Mouse (Mus musculus) liver, embryonic 15.5 days (tissue): Measurements from ENCODE around the gene Clcn7. TPM values are rescaled to one million over a fixed set of nuclear protein-coding genes. Genes with fewer than 3 reads are reported as not detected.
A peak's percentile ranks its signal among the peaks of the same experiment; 100 is the strongest.

ENCODE experiments used
- ATAC-seq: fragments of 200-750 bp; cut with Nextera tagmentation; 2 replicates; pipeline ENCODE4 v1.8.0; 2017; ENCODE audit warnings: moderate number of reproducible peaks, mild to moderate bottlenecking, moderate library complexity; ENCODE audit not compliant: insufficient read depth
- H3K27ac ChIP-seq: fragments of 300-500 bp; sonication (generic); replicated peaks from 2 replicates; pipeline ENCODE4 v1.5.1; 2015; ENCODE audit warnings: mild to moderate bottlenecking, inconsistent platforms
- H3K27me3 ChIP-seq: fragments of 300-500 bp; sonication (generic); 2 replicates; pipeline ENCODE4 v1.6.1; 2015; ENCODE audit warnings: mild to moderate bottlenecking, inconsistent platforms
- H3K36me3 ChIP-seq: fragments of 300-500 bp; sonication (generic); replicated peaks from 2 replicates; pipeline ENCODE4 v1.6.1; 2015; ENCODE audit warnings: moderate library complexity, mild to moderate bottlenecking, inconsistent platforms
- H3K4me1 ChIP-seq: fragments of 300-500 bp; sonication (generic); replicated peaks from 2 replicates; pipeline ENCODE4 v1.6.1; 2015; ENCODE audit warnings: inconsistent platforms
- H3K4me2 ChIP-seq: fragments of 300-500 bp; sonication (generic); 2 replicates; pipeline ENCODE4 v1.6.1; 2015; ENCODE audit warnings: moderate library complexity, mild to moderate bottlenecking, inconsistent platforms
- H3K4me3 ChIP-seq: fragments of 300-500 bp; sonication (generic); replicated peaks from 2 replicates; pipeline ENCODE4 v1.5.1; 2015; ENCODE audit warnings: mild to moderate bottlenecking, inconsistent platforms
- H3K9ac ChIP-seq: fragments of 300-500 bp; sonication (generic); 2 replicates; pipeline ENCODE4 v1.6.1; 2015; ENCODE audit warnings: moderate library complexity, mild to moderate bottlenecking, inconsistent platforms
- H3K9me3 ChIP-seq: fragments of 300-500 bp; sonication (generic); replicated peaks from 2 replicates; pipeline ENCODE4 v1.6.1; 2016; ENCODE audit warnings: inconsistent platforms
- WGBS: fragments of 180-500 bp; shearing (Covaris S2); methylation state at CpG from one replicate; pipeline ENCODE4 v1.1.7; 2015; ENCODE audit warnings: mixed read lengths; ENCODE audit not compliant: insufficient replicate concordance; 5-methylcytosine and 5-hydroxymethylcytosine counted together
- polyA plus RNA-seq: library from polyadenylated mRNA; unstranded; fragments of >200 nt; fragmentation: Nextera tagmentation; extraction: Ambion mirVana; gene quantifications from 2 replicates; pipeline ENCODE4 v1.2.1, GENCODE M21; 2015

Clcn7 gene
- polyA plus RNA-seq, 1 experiment from 2014 or later: 10.7 TPM

DNA sequence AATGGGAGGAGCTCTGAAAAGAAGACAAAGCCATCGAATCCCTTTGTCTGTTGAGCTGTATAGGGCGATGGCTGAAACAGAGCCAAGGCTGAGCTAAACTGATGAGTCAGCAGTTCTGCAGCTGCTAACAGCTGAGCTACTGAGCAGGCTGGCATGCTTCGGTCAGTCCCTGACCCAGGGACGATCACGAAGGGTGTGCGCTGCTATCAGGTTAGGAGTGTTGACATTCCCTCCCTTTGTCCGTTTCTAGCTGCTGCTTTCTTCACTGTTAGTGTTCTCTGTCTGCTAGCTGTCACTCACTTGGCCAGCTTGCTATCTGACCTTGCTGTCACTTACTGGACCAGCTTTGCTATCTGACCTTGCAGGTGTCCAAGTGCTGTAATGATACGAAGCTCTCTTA, 6.1 kb upstream of the Clcn7 start:
- Histone ChIP-seq H3K36me3 (no peaks in the 10 kb centered on the region), H3K4me1 (peaks cover 46% of the 10 kb centered on the region), H3K4me3 (0 out of 2 replicates have a peak overlapping the region, but pooled peaks have one; percentile 2), H3K9ac (peak overlapping the region; percentile 28), H3K27me3 (peaks cover 21% of the 10 kb centered on the region), H3K27ac (peak overlapping the region; percentile 92), H3K9me3 (no peaks in the 10 kb centered on the region), H3K4me2 (peak overlapping the region; percentile 60)
- ATAC-seq: peak; percentile 88
- WGBS: 8% methylated on average over 8 of the region's 8 CpGs

DNA sequence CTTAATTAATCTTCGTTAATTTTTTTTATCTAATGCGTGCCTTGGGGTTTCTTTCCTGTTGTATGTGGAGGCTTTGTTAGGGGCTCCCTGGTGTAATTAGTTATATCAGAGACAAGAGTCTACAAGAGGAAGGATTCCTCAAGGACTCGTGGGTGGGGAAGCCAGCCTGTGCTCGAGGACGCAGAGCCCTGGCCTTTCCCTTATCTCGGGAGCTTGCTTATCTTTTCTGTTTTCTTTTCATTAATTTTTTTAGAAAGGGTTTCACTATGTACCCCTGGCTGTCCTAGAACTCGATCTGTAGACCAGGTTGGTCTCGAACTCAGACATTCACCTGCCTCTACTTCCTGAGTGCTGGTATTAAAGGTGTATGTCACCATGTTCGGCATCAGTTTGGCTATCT, 5.5 kb upstream of the Clcn7 start:
- peak; percentile 51 for ATAC-seq
- Histone ChIP-seq H3K4me1 (peaks cover 46% of the 10 kb centered on the region), H3K27me3 (peaks cover 15% of the 10 kb centered on the region), H3K9ac (peak overlapping the region; percentile 28), H3K27ac (peak overlapping the region; percentile 92), H3K36me3 (no peaks in the 10 kb centered on the region), H3K4me3 (0 out of 2 replicates have a peak overlapping the region, but pooled peaks have one; percentile 2), H3K4me2 (peak overlapping the region; percentile 60), H3K9me3 (no peaks in the 10 kb centered on the region)
- WGBS: 27% methylated on average over 9 of the region's 9 CpGs

DNA sequence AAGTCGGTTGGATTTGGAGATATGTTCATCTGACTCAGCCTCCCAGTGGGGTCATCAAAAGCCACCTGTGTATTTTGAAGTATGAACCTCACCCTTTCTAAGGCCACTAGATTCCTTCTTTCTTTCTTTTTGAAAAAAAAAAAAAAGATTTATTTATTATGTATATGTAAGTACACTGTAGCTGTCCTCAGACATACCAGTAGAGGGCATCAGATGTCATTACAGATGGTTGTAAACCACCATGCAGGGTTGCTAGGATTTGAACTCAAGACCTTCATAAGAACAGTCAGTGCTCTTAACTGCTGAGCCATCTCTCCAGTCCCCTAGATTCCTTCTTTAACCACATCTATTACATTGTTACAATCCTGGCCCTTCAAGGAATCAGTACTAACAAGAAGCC, 3.1 kb upstream of the Clcn7 start:
- Histone ChIP-seq H3K9ac (no peak overlapping the region), H3K27me3 (no peaks in the 10 kb centered on the region), H3K9me3 (no peaks in the 10 kb centered on the region), H3K4me1 (peaks cover 56% of the 10 kb centered on the region), H3K27ac (0 out of 2 replicates have a peak overlapping the region, but pooled peaks have one; percentile 24), H3K36me3 (no peaks in the 10 kb centered on the region), H3K4me3 (no peak overlapping the region), H3K4me2 (no peak overlapping the region)
- no peak for ATAC-seq
- WGBS: 100% methylated on average over 1 of the region's 1 CpGs

DNA sequence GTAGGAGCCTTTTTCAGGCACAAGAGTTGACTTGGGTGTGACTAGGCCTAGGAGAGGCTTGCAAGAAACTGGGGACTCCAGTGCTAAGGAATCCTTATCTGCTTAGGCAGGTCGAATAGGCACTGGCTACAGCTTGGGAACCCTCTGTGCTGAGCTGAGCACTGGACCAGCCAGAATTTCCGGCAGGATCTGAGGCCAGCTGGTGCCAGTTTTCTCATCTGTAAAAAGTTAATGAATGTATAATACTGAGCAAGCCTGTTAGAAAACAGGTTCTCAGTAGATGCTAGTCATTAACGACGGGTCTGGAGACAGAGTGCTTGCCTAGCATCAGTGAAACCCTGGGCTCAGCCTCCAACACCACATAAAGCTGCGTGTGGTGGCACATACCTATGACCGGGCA, 2.4 kb downstream of the Clcn7 start:
- no peak for ATAC-seq
- H3K9ac ChIP-seq: no peak overlapping the region
- no peaks in the 10 kb centered on the region for H3K9me3 ChIP-seq
- H3K27me3 ChIP-seq: no peaks in the 10 kb centered on the region
- no peak overlapping the region for H3K27ac ChIP-seq
- peaks cover 4% of the 10 kb centered on the region; the same call in 1 of the 2 replicates for H3K36me3 ChIP-seq
- no peak overlapping the region for H3K4me3 ChIP-seq
- 0 out of 2 replicates have a peak overlapping the region, but pooled peaks have one; percentile 6 for H3K4me2 ChIP-seq
- H3K4me1 ChIP-seq: peaks cover 48% of the 10 kb centered on the region
- 83% methylated on average over 6 of the region's 6 CpGs for WGBS

DNA sequence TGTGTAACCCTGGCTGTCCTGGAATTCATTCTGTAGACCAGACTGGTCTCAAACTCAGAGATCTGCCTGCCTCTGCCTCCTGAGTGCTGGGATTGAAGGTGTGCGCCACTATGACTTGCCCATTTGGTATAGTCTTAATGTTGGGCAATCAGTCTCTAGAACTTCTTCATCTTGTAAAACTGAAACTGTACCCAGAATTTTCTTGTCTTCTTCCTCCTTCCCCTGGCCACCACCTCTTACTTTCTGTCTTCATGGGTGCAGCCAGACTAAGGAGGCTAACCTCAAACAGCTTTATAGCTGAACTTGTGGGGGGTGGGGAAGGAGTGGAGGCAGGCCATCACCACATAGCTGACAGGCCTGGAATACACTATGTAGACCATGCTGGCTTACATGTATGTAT, 5.6 kb downstream of the Clcn7 start:
- H3K9me3 ChIP-seq: no peaks in the 10 kb centered on the region
- no peak overlapping the region for H3K4me3 ChIP-seq
- no peak overlapping the region for H3K9ac ChIP-seq
- ATAC-seq: no peak
- no peak overlapping the region for H3K4me2 ChIP-seq
- WGBS: 92% methylated on average over 1 of the region's 1 CpGs
- peaks cover 41% of the 10 kb centered on the region for H3K4me1 ChIP-seq
- H3K27ac ChIP-seq: no peak overlapping the region
- peaks cover 4% of the 10 kb centered on the region; the same call in 1 of the 2 replicates for H3K36me3 ChIP-seq
- H3K27me3 ChIP-seq: no peaks in the 10 kb centered on the region

DNA sequence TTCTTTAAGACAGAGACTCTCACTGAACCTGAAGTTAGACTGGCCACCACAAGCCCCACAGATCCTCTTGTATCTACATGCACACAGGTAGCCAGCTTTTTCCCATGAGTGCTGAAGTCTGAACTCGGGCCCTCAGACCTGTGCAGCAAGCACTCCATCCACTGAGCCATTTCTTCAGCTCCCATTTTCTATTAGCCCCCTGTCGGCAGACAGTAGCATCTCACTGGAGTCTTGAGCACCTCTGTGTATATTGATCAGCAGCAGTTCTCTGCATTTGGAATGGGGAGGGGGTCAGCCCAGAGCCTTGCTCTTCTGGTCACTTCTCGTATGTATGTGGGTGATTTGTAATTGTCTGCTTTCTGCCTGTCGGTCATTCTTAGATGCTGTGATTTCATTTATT, 6.8 kb downstream of the Clcn7 start:
- WGBS: 63% methylated on average over 4 of the region's 4 CpGs
- H3K27me3 ChIP-seq: no peaks in the 10 kb centered on the region
- no peaks in the 10 kb centered on the region for H3K9me3 ChIP-seq

DNA sequence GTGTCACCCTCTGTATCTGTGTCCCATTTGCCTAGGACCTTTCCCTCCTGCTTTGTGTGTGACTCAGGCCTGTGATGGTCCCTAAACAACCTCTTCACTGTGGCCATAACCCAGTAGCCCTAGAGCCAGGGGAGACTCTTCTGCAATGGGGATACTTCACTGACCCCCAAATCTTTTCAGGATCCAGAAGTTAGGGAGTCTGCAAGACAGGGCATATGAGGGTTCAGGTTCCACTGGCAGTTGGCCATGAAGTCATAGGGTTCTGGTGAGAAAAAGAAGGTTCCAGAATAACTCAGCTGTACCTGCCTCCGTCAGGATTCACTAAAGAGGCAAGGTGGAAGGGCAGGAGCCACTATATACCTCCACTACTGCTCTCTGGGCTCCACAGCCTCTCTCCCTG, 29.0 kb downstream of the Clcn7 start, which contains the start of gene Ccdc154:
TSS of gene Ccdc154 (plus strand) at position 301 of the 400 bp plus-strand sequence.
- Histone ChIP-seq H3K9ac (no peak within 1 kb of the TSS), H3K27me3 (no peaks in the 10 kb centered on the region), H3K4me3 (no peak within 1 kb of the TSS), H3K4me1 (no peaks in the 10 kb centered on the region), H3K4me2 (no peak within 1 kb of the TSS), H3K27ac (no peak within 1 kb of the TSS), H3K36me3 (peaks cover 29% of the 10 kb centered on the region), H3K9me3 (no peaks in the 10 kb centered on the region)
- no peak for ATAC-seq
- WGBS: 73% methylated on average over 1 of the region's 1 CpGs

More for the DNA sequence above, 6.8 kb downstream of the Clcn7 start:
- Histone ChIP-seq H3K9ac (no peak overlapping the region), H3K36me3 (peaks cover 13% of the 10 kb centered on the region; the same call in 1 of the 2 replicates), H3K27ac (no peak overlapping the region), H3K4me1 (peaks cover 31% of the 10 kb centered on the region), H3K4me3 (no peak overlapping the region), H3K4me2 (no peak overlapping the region)
- ATAC-seq: no peak

DNA sequence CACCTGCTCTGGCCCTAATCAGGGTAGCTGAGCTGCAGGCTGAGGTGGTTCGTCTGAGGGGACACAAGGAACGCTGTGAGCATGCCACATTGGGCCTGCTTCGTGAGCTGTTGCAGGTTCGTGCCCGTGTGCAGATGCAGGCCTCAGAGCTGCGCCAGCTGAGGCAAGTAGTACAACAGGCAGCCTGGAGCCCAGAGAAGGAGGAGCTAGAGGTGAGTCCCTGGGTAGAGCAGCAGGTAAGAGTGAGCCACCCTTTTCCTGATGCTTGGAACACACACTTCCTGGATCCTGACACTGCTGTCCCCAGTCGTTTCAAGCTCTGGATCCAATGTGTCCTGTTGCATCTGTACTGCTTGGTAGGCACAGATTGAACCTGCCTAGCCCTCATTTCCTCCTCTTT, 30.2 kb downstream of the Clcn7 start:
- WGBS: 65% methylated on average over 7 of the region's 7 CpGs
- Histone ChIP-seq H3K27ac (no peak overlapping the region), H3K4me2 (no peak overlapping the region), H3K36me3 (peaks cover 24% of the 10 kb centered on the region), H3K4me3 (no peak overlapping the region), H3K9ac (no peak overlapping the region), H3K9me3 (no peaks in the 10 kb centered on the region), H3K4me1 (no peaks in the 10 kb centered on the region), H3K27me3 (no peaks in the 10 kb centered on the region)
- ATAC-seq: no peak

DNA sequence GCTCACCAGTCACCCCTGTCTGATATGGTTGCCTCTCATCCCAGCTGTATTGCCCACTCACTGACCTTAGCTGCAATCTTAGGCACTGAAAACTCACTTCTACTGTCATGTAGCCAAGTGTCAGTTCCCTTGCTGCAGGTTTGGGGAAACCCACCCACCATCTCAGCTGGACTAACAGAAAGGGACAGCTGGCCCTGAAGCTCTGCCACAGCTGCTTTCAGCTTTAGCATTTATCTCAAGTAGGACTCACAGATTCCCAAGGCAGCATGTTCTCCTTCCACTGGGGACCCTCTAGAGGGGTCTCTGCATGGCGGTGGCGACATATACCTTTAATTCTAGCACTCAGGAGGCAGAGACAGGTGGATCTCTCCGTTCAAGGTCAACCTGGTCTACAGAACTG, 31.6 kb downstream of the Clcn7 start:
- Histone ChIP-seq H3K36me3 (peaks cover 15% of the 10 kb centered on the region), H3K27ac (no peak overlapping the region), H3K27me3 (no peaks in the 10 kb centered on the region), H3K4me1 (no peaks in the 10 kb centered on the region), H3K4me3 (no peak overlapping the region), H3K9ac (no peak overlapping the region), H3K4me2 (no peak overlapping the region), H3K9me3 (no peaks in the 10 kb centered on the region)
- WGBS: 70% methylated on average over 3 of the region's 3 CpGs
- no peak for ATAC-seq

DNA sequence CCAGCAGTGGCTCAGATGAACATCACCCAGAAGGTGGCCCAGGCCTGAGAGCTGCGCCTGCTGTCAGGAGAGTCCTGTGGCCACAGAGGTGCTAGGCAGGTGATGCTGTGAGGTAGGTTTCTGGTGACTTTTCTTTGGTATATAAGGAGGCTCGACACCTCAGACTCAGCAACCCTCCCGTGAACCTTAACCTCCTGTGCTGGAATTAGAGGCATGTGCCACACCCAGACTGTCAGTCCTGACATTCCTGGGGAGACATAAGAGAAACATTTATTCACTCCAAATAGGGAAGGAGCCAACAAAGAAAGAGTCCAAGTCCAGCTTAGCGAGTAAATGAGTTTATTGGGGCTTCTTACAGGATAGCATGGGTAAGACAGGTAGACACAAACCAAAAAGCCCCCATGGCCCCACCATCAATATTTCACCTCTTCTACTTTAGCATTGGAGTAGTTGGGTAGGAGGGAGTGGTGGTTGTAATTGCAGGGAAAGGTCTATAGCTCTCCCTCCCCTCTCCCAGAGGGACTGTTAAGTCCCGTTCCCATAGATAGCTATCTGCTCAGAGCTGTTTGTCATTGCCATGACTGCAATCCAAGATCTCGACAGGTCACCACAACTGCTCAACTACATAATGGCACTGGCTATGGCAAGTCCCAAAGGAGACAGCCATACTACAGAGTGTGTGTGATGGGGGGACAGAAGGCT, 32.9 kb downstream of the Clcn7 start:
- no peaks in the 10 kb centered on the region for H3K4me1 ChIP-seq
- H3K27ac ChIP-seq: no peak overlapping the region
- H3K9ac ChIP-seq: no peak overlapping the region
- no peaks in the 10 kb centered on the region for H3K9me3 ChIP-seq
- no peak for ATAC-seq
- no peak overlapping the region for H3K4me3 ChIP-seq
- WGBS: 36% methylated on average over 6 of the region's 6 CpGs
- 0 out of 2 replicates have a peak, but pooled peaks cover 4% of the 10 kb centered on the region for H3K27me3 ChIP-seq
- no peak overlapping the region for H3K4me2 ChIP-seq
- peaks cover 2% of the 10 kb centered on the region; the same call in 1 of the 2 replicates for H3K36me3 ChIP-seq

DNA sequence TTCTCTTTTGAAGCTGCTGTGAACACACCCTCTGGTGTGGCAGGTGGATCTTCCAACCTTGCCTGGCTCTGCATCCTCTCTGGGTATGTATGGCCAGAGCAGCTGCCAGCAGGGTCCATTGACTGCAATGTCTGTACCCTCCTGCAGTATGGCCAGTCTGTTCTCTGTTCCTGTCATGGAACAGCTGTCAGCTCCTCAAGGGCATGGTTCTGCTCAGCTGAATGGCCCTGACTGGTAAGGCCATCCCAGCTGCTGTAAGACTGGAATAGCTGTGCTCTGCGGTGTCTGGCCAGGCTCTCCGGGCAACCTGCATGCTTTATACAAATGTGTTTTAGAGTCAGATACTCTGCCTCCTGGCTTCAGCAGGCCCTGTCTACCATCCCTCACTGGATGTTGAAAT, 36.5 kb downstream of the Clcn7 start:
- Histone ChIP-seq H3K36me3 (no peaks in the 10 kb centered on the region), H3K4me1 (no peaks in the 10 kb centered on the region), H3K27me3 (0 out of 2 replicates have a peak, but pooled peaks cover 7% of the 10 kb centered on the region), H3K4me2 (no peak overlapping the region), H3K9me3 (no peaks in the 10 kb centered on the region), H3K4me3 (no peak overlapping the region), H3K9ac (no peak overlapping the region), H3K27ac (no peak overlapping the region)
- ATAC-seq: no peak
- 81% methylated on average over 2 of the region's 2 CpGs for WGBS
